Mouse (Mus musculus) macrophage (primary cell): Measurements from ENCODE around the gene Ube2m. TPM values are rescaled to one million over a fixed set of nuclear protein-coding genes. Genes with fewer than 3 reads are reported as not detected.
"Not testable (repeated sequence)": the region's sequence is repeated elsewhere in the genome, so short reads cannot be mapped to it uniquely, and the experiment has no call there.

Source experiments
- H3K27ac ChIP-seq: fragments of 350-480 bp; formaldehyde crosslinking; 2 replicates; pipeline ENCODE4 v1.9.0; 2021
- H3K36me3 ChIP-seq: fragments of 350-480 bp; formaldehyde crosslinking; 2 replicates; pipeline ENCODE4 v1.9.0; 2021; ENCODE audit errors: inconsistent target
- H3K4me3 ChIP-seq: fragments of 350-480 bp; formaldehyde crosslinking; 2 replicates; pipeline ENCODE4 v1.9.0; 2021; ENCODE audit errors: inconsistent target
- H3K79me2 ChIP-seq: fragments of 350-480 bp; formaldehyde crosslinking; 2 replicates; pipeline ENCODE4 v1.9.0; 2021; ENCODE audit errors: inconsistent target
- WGBS: methylation state at CpG from one replicate; pipeline ENCODE4 v1.1.7; 2026; ENCODE audit warnings: inconsistent platforms; ENCODE audit not compliant: missing documents; 5-methylcytosine and 5-hydroxymethylcytosine counted together
- polyA plus RNA-seq: library from polyadenylated mRNA; stranded (reverse); fragments of 250-400 nt; gene quantifications from 3 replicates; pipeline ENCODE4 v1.2.4, GENCODE M21; 2018; ENCODE audit warnings: inconsistent platforms
- total RNA-seq, 78 experiments: library from RNA; depleted of rRNA; stranded (reverse); fragments of 250-400 nt; gene quantifications; 1 replicate in 9 of 78; 2 replicates in 24 of 78; 3 replicates in 43 of 78; 4 replicates in 2 of 78; pipeline ENCODE4 v1.2.4; 2018; ENCODE audit warnings: inconsistent platforms in 56 of 78

The Ube2m gene
- total RNA-seq (2018; cell fraction: chromatin; rRNA removed) = 100 to 1,000 TPM in 11 of 26 experiments, 10 to 100 TPM in 15; 38.9 to 176 (median 83.5) TPM
- total RNA-seq (2018; cell fraction: cytosol; rRNA removed) = 100 to 1,000 TPM; 106 to 188 (median 131) TPM
- total RNA-seq (2018; cell fraction: nucleus; rRNA removed) = 100 to 1,000 TPM in 11 of 26 experiments, 10 to 100 TPM in 15; 40.5 to 157 (median 90.5) TPM
- 132 to 209 TPM (median 195 TPM) in 3 replicates for polyA plus RNA-seq

DNA sequence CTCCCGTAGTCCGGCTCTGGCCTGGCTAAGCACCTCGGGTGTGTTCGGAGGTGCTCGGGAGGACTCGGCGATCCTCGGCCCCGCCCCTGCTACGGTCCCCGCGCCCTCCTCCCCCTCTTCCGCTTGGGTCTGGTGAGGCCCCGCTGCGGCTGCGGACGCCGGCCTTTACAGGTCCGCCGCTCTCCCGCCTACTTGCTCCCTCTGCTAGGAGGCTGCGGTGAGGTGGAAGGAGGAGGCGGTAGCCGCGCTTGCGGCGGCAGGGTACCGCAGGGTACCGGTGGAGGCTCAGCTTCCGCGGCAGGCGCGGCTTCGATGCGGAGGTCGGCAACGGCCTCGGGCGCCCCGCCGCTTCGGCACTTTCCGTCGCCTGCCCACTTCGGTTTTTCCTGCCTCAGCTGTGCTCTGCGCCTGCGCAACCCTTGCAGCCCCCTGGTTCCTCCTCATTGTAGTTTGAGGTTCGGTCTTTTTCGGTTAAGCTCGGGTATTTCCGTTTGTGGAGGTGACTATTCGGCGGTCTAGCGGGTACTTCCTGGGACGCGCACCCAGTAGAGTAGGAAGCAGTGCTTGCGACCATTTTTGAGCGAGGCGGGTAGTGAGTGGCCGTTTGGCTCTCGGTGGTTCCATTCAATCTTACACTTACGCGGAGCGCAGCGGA lies at the start of gene Ube2m:
TSS of gene Ube2m (minus strand) at position 375 of the 655 bp plus-strand sequence.
- Histone ChIP-seq H3K36me3 (peaks cover 11% of the 10 kb centered on the region; the same call in 1 of the 2 replicates), H3K27ac (peak within 1 kb of the TSS; percentile 93), H3K4me3 (peak within 1 kb of the TSS; percentile 85), H3K79me2 (peaks cover 40% of the 10 kb centered on the region)
- WGBS = 0% methylated on average over 57 of the region's 65 CpGs

DNA sequence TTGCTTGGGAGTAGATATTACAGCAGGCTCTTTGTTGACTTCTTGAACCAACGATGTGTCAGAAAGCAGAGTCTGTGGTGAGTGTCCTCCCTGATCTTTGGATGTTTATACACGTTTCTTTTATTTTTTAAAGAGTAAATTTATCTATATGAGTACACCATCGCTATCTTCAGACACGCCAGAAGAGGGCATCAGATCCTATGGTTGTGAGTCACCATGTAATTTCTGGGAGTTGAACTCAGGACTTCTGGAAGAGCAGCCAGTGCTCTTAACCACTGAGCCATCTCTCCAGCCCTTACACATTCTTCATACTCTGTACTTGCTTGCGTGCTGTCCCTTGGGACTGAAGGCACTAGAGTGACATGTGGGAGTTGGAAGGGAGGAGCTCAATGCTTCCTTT lies 34.2 kb upstream of the Ube2m start:
- 78% methylated on average over 5 of the region's 5 CpGs for WGBS

DNA sequence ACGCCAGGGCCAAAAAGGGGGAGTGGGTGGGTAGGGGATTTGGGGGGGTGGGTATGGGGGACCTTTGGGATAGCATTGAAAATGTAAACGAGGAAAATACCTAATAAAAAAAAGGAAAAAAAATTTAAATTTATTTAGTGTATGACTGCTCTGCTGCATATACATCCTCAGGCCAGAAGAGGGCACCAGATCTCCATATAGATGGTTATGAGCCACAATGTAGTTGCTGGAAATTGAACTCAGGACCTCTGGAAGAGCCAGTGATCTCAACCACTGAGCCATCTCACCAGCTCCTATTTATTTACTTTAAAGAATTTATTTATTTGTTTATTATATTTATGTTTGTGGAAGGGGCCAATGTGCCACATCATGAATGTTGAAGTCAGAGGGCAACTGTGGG lies 25.3 kb upstream of the Ube2m start:
- not testable (repeated sequence) for H3K79me2 ChIP-seq, H3K4me3 ChIP-seq, H3K27ac ChIP-seq, H3K36me3 ChIP-seq
- no CpG with 5 or more reads among the region's 2 CpGs for WGBS

More for the DNA sequence above, 34.2 kb upstream of the Ube2m start:
- H3K79me2 ChIP-seq = no peaks in the 10 kb centered on the region
- no peak overlapping the region for H3K27ac ChIP-seq
- H3K4me3 ChIP-seq = no peak overlapping the region
- H3K36me3 ChIP-seq = no peaks in the 10 kb centered on the region

DNA sequence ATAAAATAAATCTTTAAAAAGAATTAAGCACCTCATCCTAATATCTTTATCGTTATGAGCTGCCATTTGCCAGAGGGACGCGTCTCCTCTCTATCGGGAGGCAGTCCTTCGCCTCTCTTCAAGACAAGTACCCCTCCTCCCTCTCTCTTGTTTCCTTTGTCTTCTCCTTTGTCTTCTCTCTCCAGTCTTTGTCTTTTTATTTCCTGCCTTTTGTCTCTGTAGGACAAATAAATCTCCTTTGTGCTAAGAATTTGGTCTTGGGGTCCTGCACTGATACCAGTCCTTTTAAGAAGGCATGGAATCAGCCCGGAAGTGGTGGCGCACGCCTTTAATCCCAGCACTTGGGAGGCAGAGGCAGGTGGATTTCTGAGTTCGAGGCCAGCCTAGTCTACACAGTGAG lies 21.5 kb upstream of the Ube2m start:
- no peak overlapping the region for H3K27ac ChIP-seq
- no peaks in the 10 kb centered on the region for H3K36me3 ChIP-seq
- H3K4me3 ChIP-seq = no peak overlapping the region
- 89% methylated on average over 8 of the region's 9 CpGs for WGBS
- no peaks in the 10 kb centered on the region for H3K79me2 ChIP-seq

DNA sequence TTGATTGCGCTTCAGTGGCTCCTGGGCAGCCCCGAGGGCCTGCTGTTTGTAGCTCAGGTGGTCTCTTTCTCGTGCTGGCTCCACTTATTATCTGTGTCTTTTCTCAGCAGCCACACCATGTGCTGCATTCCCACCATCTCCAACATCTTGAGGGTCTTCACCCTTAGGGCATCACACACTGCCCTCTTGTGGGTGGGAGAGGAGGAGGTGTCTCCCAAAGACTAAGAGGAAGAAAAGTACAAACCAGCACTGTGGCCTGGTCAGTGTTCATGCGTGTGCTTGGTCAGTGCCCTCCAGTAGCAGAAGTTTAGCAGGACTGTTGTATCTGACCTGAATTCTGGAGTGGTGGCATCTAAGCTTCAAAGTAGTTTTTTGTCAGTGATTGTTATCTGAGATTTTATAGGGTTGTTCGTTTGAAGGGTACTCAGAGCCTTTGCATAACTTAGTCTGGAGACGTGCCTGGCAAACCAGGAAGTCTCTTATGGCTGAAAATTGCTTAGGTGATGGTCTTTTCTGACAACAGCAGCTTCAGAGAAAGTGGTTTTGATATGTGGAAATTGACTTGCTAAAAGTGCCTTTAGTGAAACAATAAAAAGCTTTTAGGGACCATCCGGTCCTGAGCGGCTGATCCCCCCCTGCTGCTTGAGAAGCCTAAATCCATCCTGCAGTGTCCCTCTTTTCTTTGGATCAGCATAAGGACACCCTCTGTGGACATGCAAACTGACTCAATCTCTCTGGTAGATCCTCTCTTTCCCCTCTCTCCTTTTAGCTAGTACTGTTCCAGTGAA lies 19.0 kb upstream of the Ube2m start:
- no peak overlapping the region for H3K27ac ChIP-seq
- H3K4me3 ChIP-seq = no peak overlapping the region
- H3K36me3 ChIP-seq = no peaks in the 10 kb centered on the region
- 77% methylated on average over 8 of the region's 8 CpGs for WGBS
- no peaks in the 10 kb centered on the region for H3K79me2 ChIP-seq

DNA sequence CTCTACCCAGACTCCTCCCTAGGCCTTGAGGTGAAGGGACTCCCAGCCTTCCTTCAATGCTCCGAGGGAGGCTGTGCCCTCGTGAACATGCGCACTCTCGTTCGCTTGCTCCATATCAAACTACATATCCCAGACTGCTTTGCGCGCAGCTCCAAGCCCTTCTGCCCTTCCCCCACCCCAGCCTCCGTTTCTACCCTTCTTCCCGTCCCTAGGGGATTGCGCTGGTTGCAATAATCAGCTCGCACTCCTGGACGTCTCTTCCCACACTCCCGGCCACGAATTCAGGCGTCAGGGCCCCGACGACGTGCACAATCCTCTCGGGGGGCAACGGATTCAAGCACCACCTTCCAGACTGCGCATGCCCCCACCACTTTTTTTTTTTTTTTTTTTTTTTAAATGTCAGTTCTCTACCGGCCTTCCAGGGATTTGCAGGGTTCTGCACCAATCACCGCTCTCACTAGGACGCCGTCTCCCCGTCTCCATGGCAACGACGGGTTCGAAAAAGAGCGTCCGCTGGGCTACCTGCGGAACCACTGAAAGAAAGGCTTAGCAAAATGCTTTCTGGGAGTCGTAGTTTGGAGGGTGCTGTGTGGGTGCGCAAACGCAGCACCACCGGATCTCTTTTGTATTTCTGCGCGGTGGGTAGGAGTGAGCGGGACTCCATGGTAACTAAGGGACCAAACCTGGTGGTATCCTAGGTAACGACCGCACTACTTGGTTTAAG lies 16.4 kb upstream of the Ube2m start, which contains the start of gene Mzf1:
TSS of gene Mzf1 (minus strand) at position 478 of the 724 bp plus-strand sequence.
- no peaks in the 10 kb centered on the region for H3K36me3 ChIP-seq
- peak within 1 kb of the TSS; percentile 72 for H3K27ac ChIP-seq
- WGBS = under 1% methylated on average over 41 of the region's 41 CpGs
- no peaks in the 10 kb centered on the region for H3K79me2 ChIP-seq
- peak within 1 kb of the TSS; percentile 63 for H3K4me3 ChIP-seq

DNA sequence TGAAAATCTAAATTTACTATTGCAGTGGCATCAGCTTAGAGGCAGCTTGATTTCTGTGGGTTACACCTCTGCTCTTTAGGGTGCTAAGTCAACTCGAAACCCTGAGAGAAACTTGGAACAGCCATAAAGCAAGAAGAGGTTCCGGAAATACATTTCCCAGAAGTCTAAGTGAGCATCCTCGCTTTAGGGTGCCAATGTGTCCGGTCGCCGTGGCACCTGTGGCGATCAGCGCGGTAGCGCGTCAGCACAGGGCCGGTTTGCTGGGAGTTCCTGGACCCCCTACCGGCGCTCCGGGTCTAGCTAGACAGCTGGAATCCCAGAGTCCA lies 15.8 kb upstream of the Ube2m start:
- peak overlapping the region; percentile 72; the same call in 1 of the 2 replicates for H3K27ac ChIP-seq
- 4% methylated on average over 15 of the region's 15 CpGs for WGBS
- peak overlapping the region; percentile 63 for H3K4me3 ChIP-seq
- no peaks in the 10 kb centered on the region for H3K79me2 ChIP-seq
- H3K36me3 ChIP-seq = no peaks in the 10 kb centered on the region

DNA sequence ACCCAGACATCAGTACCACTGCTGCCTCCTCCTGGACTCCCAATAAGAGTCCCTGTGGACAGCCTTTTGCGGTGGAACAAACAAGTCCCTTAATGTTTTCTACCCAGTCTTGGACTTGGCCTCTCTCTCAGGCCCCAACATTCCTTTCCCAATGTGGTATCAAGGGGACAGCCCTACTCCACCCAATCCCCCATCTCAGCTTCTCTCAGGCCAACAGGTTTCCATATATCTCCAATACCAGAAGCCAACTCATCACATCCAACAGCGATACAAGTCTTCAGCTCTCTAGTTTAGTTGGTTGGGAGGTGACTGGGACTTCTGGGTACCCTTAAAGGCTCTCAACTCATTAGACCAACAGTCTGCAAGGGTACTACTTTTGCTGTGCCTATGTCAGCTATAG lies 15.4 kb upstream of the Ube2m start:
- Histone ChIP-seq H3K4me3 (no peak overlapping the region; the same call in 1 of the 2 replicates), H3K79me2 (no peaks in the 10 kb centered on the region), H3K36me3 (no peaks in the 10 kb centered on the region), H3K27ac (no peak overlapping the region)
- 100% methylated on average over 2 of the region's 2 CpGs for WGBS

DNA sequence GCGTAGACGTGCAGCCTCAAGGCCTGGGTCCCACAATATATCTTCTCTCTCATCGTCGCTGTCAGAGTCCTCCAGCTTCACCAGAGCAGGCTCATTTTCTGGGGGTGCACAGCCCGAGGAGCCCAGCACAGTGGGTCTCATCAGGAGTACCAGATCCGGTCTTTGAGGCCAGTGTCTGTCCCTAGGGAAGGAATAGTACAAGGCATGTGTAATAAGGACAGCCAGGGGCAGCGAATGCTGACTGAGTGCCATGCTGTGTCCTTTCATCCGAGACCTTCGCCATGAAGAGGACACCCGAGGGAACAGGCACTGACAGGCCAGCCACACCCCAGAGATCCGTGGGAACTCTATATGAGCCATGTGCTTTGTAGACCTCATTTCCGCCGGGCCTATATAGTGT lies 14.9 kb upstream of the Ube2m start:
- Histone ChIP-seq H3K79me2 (no peaks in the 10 kb centered on the region), H3K4me3 (no peak overlapping the region), H3K27ac (no peak overlapping the region), H3K36me3 (no peaks in the 10 kb centered on the region)
- WGBS = 93% methylated on average over 11 of the region's 13 CpGs

DNA sequence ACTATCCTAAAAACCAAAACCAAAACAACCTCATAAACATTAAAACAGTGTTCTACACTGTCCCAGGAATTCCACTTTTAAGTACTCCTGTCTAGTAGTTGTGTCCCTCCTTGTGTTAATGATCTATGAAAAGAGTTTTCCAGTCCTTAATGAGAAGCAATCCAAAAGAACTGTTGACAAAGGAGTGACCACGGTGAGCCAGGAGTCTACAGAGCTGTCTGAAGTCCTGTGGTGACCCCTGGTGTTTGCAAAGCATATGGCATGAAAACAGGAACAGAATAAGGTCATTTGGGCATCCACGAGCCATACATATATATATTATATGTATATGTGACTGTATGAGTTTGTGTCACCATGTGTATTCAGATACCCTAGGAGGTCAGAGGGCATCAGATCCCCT lies 8.0 kb upstream of the Ube2m start:
- WGBS = 8% methylated on average over 2 of the region's 2 CpGs
- H3K36me3 ChIP-seq = no peaks in the 10 kb centered on the region
- no peak overlapping the region for H3K4me3 ChIP-seq
- no peak overlapping the region for H3K27ac ChIP-seq
- H3K79me2 ChIP-seq = no peaks in the 10 kb centered on the region

DNA sequence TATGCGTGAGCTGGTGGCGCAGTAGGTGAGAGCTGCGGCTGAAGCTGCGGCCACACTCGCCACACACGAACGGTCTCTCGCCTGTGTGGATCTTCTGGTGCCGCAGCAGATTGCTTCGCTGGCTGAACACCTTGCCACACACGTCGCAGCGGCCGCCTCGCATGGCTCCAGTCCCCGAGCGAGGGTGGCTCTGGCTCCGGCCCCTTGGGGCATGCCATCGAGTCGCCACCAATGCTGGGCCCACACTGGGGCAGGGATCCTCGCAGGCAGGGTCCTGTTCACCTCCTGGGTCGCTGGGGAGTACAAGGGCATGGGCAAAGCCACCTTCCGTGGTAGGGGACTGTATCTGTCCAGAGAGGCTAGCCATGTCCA lies 6.2 kb upstream of the Ube2m start:
- no peaks in the 10 kb centered on the region for H3K36me3 ChIP-seq
- 16% methylated on average over 22 of the region's 23 CpGs for WGBS
- no peak overlapping the region for H3K27ac ChIP-seq
- H3K4me3 ChIP-seq = no peak overlapping the region
- no peaks in the 10 kb centered on the region for H3K79me2 ChIP-seq

DNA sequence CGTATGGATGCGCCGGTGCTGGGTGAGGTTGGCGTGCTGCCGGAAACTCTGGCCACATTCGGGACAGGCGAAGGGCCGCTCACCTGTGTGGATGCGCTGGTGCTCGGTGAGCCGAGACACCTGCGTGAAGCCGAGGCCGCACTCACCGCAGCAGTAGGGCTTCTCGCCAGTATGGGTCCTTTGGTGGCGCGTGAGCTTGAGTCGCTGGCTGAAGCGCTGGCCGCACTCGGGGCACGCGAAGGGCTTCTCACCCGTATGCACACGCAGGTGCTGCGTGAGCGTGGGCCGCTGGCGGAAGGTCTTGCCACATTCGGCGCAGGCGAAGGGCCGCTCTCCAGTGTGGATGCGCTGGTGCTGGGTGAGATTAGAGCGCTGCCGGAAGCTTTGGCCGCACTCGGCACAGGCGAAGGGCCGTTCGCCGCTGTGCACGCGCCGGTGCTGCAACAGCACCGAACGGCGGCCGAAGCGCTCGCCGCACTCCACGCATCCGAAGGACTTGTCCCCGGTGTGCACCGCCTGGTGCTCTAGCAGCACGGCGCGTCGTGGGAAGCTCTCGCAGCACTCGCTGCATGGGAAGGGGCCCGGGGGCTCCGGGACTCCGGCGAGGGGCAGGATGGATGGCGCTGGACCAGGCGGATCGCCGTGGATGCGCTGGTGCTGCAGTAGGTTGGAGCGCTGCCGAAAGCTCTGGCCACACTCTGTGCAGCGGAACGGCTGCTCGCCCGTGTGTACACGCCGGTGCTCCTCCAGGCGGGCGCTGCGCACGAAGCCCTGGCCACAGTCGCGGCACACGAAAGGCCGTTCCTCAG lies 5.6 kb upstream of the Ube2m start:
- no peaks in the 10 kb centered on the region for H3K36me3 ChIP-seq
- no peak overlapping the region for H3K4me3 ChIP-seq
- no peak overlapping the region for H3K27ac ChIP-seq
- H3K79me2 ChIP-seq = no peaks in the 10 kb centered on the region
- WGBS = 17% methylated on average over 78 of the region's 88 CpGs

DNA sequence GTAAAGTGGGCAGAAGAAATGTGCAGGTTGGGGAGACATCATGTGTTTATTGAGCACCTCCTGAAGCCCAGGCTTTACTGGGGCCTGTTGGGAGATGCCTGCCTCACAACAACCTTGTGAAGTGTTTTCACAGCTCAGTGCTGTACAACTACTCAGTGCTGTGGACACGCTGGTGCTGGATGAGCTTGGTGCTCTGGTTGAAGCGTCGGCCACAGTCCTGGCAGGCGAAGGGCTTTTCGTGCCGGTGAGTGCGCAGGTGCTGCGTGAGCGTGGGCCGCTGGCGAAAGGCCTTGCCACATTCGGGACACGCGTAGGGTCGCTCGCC lies 5.0 kb upstream of the Ube2m start:
- no peaks in the 10 kb centered on the region for H3K79me2 ChIP-seq
- H3K4me3 ChIP-seq = no peak overlapping the region
- H3K27ac ChIP-seq = no peak overlapping the region
- no peaks in the 10 kb centered on the region for H3K36me3 ChIP-seq
- 86% methylated on average over 12 of the region's 16 CpGs for WGBS

DNA sequence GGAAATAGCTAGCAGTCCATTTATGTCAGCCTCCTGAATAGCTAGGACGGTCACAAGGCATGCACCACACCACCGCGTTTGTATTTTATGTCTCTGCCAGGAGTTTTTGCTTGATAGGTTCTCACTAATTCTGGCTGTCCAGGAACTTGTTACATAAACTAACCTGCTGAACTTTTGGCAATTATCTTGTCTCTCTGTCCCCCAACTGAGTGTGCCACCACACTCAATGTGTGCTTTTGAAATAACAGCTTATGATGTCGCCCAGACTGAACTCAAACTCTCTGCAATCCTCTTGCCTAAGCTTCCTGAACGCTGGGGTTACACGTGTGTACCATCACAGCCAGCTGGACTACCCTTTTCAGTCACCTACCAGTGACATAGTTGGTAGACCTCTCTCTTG lies 4.4 kb upstream of the Ube2m start:
- Histone ChIP-seq H3K36me3 (no peaks in the 10 kb centered on the region), H3K4me3 (no peak overlapping the region), H3K27ac (no peak overlapping the region), H3K79me2 (no peaks in the 10 kb centered on the region)
- WGBS = 74% methylated on average over 6 of the region's 6 CpGs
